ENCODE assay signal across 8 mouse cellular contexts in the genomic region with DNA sequence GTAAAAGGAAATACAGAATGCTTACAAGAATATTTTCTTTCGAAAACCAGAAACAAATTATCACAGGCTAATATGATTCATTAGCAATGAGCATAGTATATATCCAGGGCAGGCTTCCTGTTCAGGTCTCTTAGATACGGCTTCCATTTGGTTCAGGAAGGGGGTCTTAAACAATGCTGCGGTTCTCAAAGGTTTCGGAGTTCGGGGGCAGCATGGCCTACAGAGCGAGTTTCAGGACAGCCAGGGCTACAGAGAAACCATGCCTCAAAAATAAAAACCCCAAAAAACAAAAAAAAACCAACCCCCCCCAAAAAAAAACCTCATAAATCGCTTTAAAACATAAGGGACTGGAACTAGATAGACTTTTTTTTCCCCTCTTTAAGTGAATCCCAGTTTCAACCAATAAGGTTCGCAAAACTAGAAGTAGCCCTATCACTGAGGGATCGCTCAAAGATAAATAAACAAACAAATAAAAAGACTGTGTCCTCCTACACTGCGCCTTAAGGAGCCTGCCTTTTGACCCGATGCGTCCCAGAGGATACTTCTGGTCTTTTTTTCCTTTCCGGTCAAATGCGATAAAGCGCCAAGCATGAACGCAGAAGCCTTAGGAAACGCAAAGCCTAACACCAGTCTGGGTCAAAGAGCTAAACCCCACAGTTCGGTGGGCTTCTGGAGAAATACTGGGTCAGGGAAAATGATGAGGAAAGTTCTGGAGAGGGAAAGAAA. TPM values are rescaled to one million over a fixed set of nuclear protein-coding genes. Genes with fewer than 3 reads are reported as not detected.
DNase-seq lines count a peak whose midpoint lies in the region; ATAC-seq and TF ChIP-seq lines count a peak whose summit lies in the region.

No protein-coding gene starts in this region.

- TF ChIP-seq EP300 in CH12.LX (IDR thresholded peaks at IDR 0.05; ENCODE audit: low read length) = no peak
- no peak for TF ChIP-seq EP300 in stomach, postnatal 0 days (optimal IDR thresholded peaks at IDR 0.05)

- peaks cover 19% of the 10 kb centered on the region for H3K36me3 ChIP-seq in heart, embryonic 10.5 days
- H3K36me3 ChIP-seq in CH12.LX (replicated peaks in 1 of 2; ENCODE audit: control insufficient read depth in 1 of 2, insufficient read depth in 1 of 2, low read length in 1 of 2) = peaks cover 20 to 44% of the 10 kb centered on the region in 2 experiments
- H3K36me3 ChIP-seq in liver, embryonic 12.5 days = peaks cover 48% of the 10 kb centered on the region
- peaks cover 5% of the 10 kb centered on the region for H3K36me3 ChIP-seq in stomach, postnatal 0 days (ENCODE audit: control insufficient read depth, insufficient read depth, low read length)

- no peak for TF ChIP-seq RAD21 in CH12.LX (IDR thresholded peaks at IDR 0.05; ENCODE audit: low read depth, low read length)

- H3K9ac ChIP-seq in CH12.LX (ENCODE audit: insufficient read depth, low read depth) = peak overlapping the region; percentile 97
- H3K9ac ChIP-seq in liver, embryonic 12.5 days = peak overlapping the region; percentile 88
- H3K9ac ChIP-seq in stomach, postnatal 0 days (ENCODE audit: low read length) = peak overlapping the region; percentile 84

- H3K4me1 ChIP-seq in heart, embryonic 10.5 days = peaks cover 24% of the 10 kb centered on the region
- H3K4me1 ChIP-seq in CH12.LX (ENCODE audit: control insufficient read depth in 1 of 2, insufficient read depth in 2 of 2) = peaks cover 5 to 54% of the 10 kb centered on the region in 2 experiments
- peaks cover 53% of the 10 kb centered on the region for H3K4me1 ChIP-seq in liver, embryonic 12.5 days
- H3K4me1 ChIP-seq in stomach, postnatal 0 days (replicated peaks; ENCODE audit: control insufficient read depth, insufficient read depth) = 0 out of 2 replicates have a peak, but pooled peaks cover 4% of the 10 kb centered on the region

- in situ Hi-C loops in CH12.LX (cut with MboI; ENCODE audit: low pct_ligation_motif_present, low pct_unique_long_range_greater_than_20kb, low sequenced_read_pairs) = no loop called here

- intact Hi-C loops in left cerebral cortex, postnatal 10 days (cut with DNase I) = loop anchor here (2.0 kb wide), 1 partner anchor 158 kb away; a partner anchor contains a TSS

- peak; percentile 6; the same call in 1 of the 2 replicates for ATAC-seq in erythroid progenitor cell, adult 5-6 weeks (replicated peaks; ENCODE audit: low FRiP score, poor library complexity, severe bottlenecking)
- ATAC-seq in liver, embryonic 12.5 days = peak; percentile 9; the same call in 1 of the 2 replicates
- peak; percentile 5 for ATAC-seq in stomach, postnatal 0 days (ENCODE audit: low FRiP score, low TSS enrichment)

- DNase-seq in heart, embryonic 10.5 days (ENCODE audit: low spot score) = peak; percentile 76
- no peak for DNase-seq in heart, adult 8-10 months (ENCODE audit: low spot score)
- DNase-seq in CH12.LX (ENCODE audit: extremely low read depth) = peak; percentile 24
- no peak for DNase-seq in stomach, postnatal 0 days (ENCODE audit: low spot score)
- DNase-seq in right cerebral cortex, postnatal 36 days (ENCODE audit: low spot score in 2 of 2) = no peak
- no peak for DNase-seq in left cerebral cortex, postnatal 10 days (ENCODE audit: extremely low spot score in 1 of 2, low spot score in 2 of 2)

- peak overlapping the region; percentile 87 for H3K4me3 ChIP-seq in heart, embryonic 10.5 days
- H3K4me3 ChIP-seq in CH12.LX (replicated peaks in 1 of 3; ENCODE audit: low read depth in 2 of 3, low read length in 2 of 3, poor library complexity in 1 of 3) = peak overlapping the region; percentile 73 to 77 (median 74)
- peak overlapping the region; percentile 89 for H3K4me3 ChIP-seq in liver, embryonic 12.5 days
- H3K4me3 ChIP-seq in stomach, postnatal 0 days (ENCODE audit: low read depth, low read length) = peak overlapping the region; percentile 70

- peak overlapping the region; percentile 97 for H3K27ac ChIP-seq in heart, embryonic 10.5 days
- peak overlapping the region; percentile 93; the same call in 1 of the 2 replicates for H3K27ac ChIP-seq in CH12.LX (ENCODE audit: insufficient read depth, low read depth)
- peak overlapping the region; percentile 99 for H3K27ac ChIP-seq in liver, embryonic 12.5 days
- peak overlapping the region; percentile 98 for H3K27ac ChIP-seq in stomach, postnatal 0 days (replicated peaks)

- no peak for TF ChIP-seq CTCF in CH12.LX (conservative IDR thresholded peaks at IDR 0.05 in 1 of 2, IDR thresholded peaks at IDR 0.05 in 1 of 2; ENCODE audit: low read depth in 2 of 2, low read length in 2 of 2)
- TF ChIP-seq CTCF in stomach, postnatal 0 days (IDR thresholded peaks at IDR 0.05; ENCODE audit: low read depth) = no peak

- H3K27me3 ChIP-seq in heart, embryonic 10.5 days (ENCODE audit: insufficient read depth, poor library complexity, severe bottlenecking) = no peaks in the 10 kb centered on the region
- H3K27me3 ChIP-seq in CH12.LX (replicated peaks) = no peaks in the 10 kb centered on the region
- no peaks in the 10 kb centered on the region for H3K27me3 ChIP-seq in liver, embryonic 12.5 days (replicated peaks)
- H3K27me3 ChIP-seq in stomach, postnatal 0 days (ENCODE audit: control insufficient read depth, insufficient read depth, low read length) = no peaks in the 10 kb centered on the region

- whole genome bisulfite sequencing in heart, embryonic 10.5 days = 1% methylated on average over 18 of the region's 18 CpGs
- under 1% methylated on average over 18 of the region's 18 CpGs for WGBS in liver, embryonic 12.5 days (ENCODE audit: insufficient replicate concordance)
- WGBS in stomach, postnatal 0 days = under 1% methylated on average over 18 of the region's 18 CpGs

- H3K9me3 ChIP-seq in heart, embryonic 10.5 days = no peaks in the 10 kb centered on the region
- H3K9me3 ChIP-seq in CH12.LX (replicated peaks; ENCODE audit: low read length) = no peaks in the 10 kb centered on the region
- H3K9me3 ChIP-seq in liver, embryonic 12.5 days (replicated peaks) = no peaks in the 10 kb centered on the region
- H3K9me3 ChIP-seq in stomach, postnatal 0 days (ENCODE audit: control insufficient read depth, low read length) = no peaks in the 10 kb centered on the region

- H3K4me2 ChIP-seq in CH12.LX (ENCODE audit: insufficient read depth, low read depth, poor library complexity, severe bottlenecking) = peak overlapping the region; percentile 37; the same call in 1 of the 2 replicates
- H3K4me2 ChIP-seq in liver, embryonic 12.5 days = peak overlapping the region; percentile 91
- peak overlapping the region; percentile 69 for H3K4me2 ChIP-seq in stomach, postnatal 0 days (replicated peaks; ENCODE audit: low read depth)

- dilution Hi-C loops in CH12.LX (cut with MboI; ENCODE audit: extremely low pct_ligation_motif_present, extremely low pct_unique_long_range_greater_than_20kb, low sequenced_read_pairs) = no loop called here

- peaks cover 75% of the 10 kb centered on the region for H3K79me2 ChIP-seq in CH12.LX (replicated peaks; ENCODE audit: control insufficient read depth, extremely low read depth, insufficient read depth, poor library complexity, severe bottlenecking)

- no peak for TF ChIP-seq POLR2A in CH12.LX (IDR thresholded peaks at IDR 0.05; ENCODE audit: low read depth, low read length)

TF ChIP-seq in CH12.LX, 34 proteins besides CTCF, POLR2A, EP300 and RAD21:
- TF ChIP-seq ZNF384 (IDR thresholded peaks at IDR 0.05; ENCODE audit: low read depth, low read length) (no peak), CHD1 (IDR thresholded peaks at IDR 0.05; ENCODE audit: low read depth, low read length) (0 out of 2 replicates have a peak, but pooled peaks have one; percentile 31)
TF ChIP-seq in CH12.LX: peak in this region for 1.

RNA-seq across cellular contexts. Expression of a gene that starts 0.7 kb away (rescaled TPM):
- polyA plus RNA-seq in heart, embryonic 10.5 days (2016; fragmentation: Nextera tagmentation; extraction: Ambion mirVana) = 85.7 and 102 TPM in 2 replicates
- 10 to 100 TPM; 33.8 to 42.7 (median 39.4) TPM for total RNA-seq in heart, adult 8-10 months (2022)
- total RNA-seq in CH12.LX (2012; rRNA removed) = 55.8 and 68.5 TPM in 2 replicates
- total RNA-seq in CH12.LX (2014; rRNA removed) = 107 and 138 TPM in 2 replicates
- polyA plus RNA-seq in CH12.LX (2012; ENCODE audit: insufficient read length, low read depth) = 128 and 154 TPM in 2 replicates
- 112 and 156 TPM in 2 replicates for total RNA-seq in erythroid progenitor cell, adult 5-6 weeks (2015; ENCODE audit: low replicate concordance)
- total RNA-seq in erythroid progenitor cell, adult 5-6 weeks (2017; ENCODE audit: low replicate concordance) = 185 and 272 TPM in 2 replicates
- polyA plus RNA-seq in liver, embryonic 12.5 days (2016; fragmentation: Nextera tagmentation; extraction: Ambion mirVana) = 64.6 and 65.7 TPM in 2 replicates
- polyA plus RNA-seq in stomach, postnatal 0 days (2015; fragmentation: Nextera tagmentation; extraction: Ambion mirVana) = 59.5 and 67.8 TPM in 2 replicates
- 10 to 100 TPM; 75.6 to 80.5 TPM for total RNA-seq in left cerebral cortex, postnatal 10 days (2021)

RNA-seq across cellular contexts. Expression of a gene that starts 1.0 kb away (rescaled TPM):
- polyA plus RNA-seq in heart, embryonic 10.5 days (2016; fragmentation: Nextera tagmentation; extraction: Ambion mirVana) = 27.0 and 27.3 TPM in 2 replicates
- total RNA-seq in heart, adult 8-10 months (2022) = under 1 TPM; 0.11 to 0.53 (median 0.42) TPM
- 36.3 and 37.4 TPM in 2 replicates for total RNA-seq in CH12.LX (2012; rRNA removed)
- 30.4 and 39.0 TPM in 2 replicates for total RNA-seq in CH12.LX (2014; rRNA removed)
- 26.4 and 30.5 TPM in 2 replicates for polyA plus RNA-seq in CH12.LX (2012; ENCODE audit: insufficient read length, low read depth)
- 152 and 208 TPM in 2 replicates for total RNA-seq in erythroid progenitor cell, adult 5-6 weeks (2015; ENCODE audit: low replicate concordance)
- total RNA-seq in erythroid progenitor cell, adult 5-6 weeks (2017; ENCODE audit: low replicate concordance) = 122 and 174 TPM in 2 replicates
- 39.2 and 39.5 TPM in 2 replicates for polyA plus RNA-seq in liver, embryonic 12.5 days (2016; fragmentation: Nextera tagmentation; extraction: Ambion mirVana)
- polyA plus RNA-seq in stomach, postnatal 0 days (2015; fragmentation: Nextera tagmentation; extraction: Ambion mirVana) = 3.9 and 4.9 TPM in 2 replicates
- 1 to 10 TPM; 2.6 to 2.8 TPM for total RNA-seq in left cerebral cortex, postnatal 10 days (2021)

RNA-seq across cellular contexts. Expression of a gene that starts 27.6 kb away (rescaled TPM):
- polyA plus RNA-seq in heart, embryonic 10.5 days (2016; fragmentation: Nextera tagmentation; extraction: Ambion mirVana) = 74.5 and 77.0 TPM in 2 replicates
- 10 to 100 TPM; 18.3 to 22.5 (median 20.3) TPM for total RNA-seq in heart, adult 8-10 months (2022)
- total RNA-seq in CH12.LX (2012; rRNA removed) (15.2 and 17.0 TPM in 2 replicates), CH12.LX (2014; rRNA removed) (24.4 and 31.8 TPM in 2 replicates)
- polyA plus RNA-seq in CH12.LX (2012; ENCODE audit: insufficient read length, low read depth) = 60.7 and 77.2 TPM in 2 replicates
- 68.8 and 69.6 TPM in 2 replicates for total RNA-seq in erythroid progenitor cell, adult 5-6 weeks (2015; ENCODE audit: low replicate concordance)
- total RNA-seq in erythroid progenitor cell, adult 5-6 weeks (2017; ENCODE audit: low replicate concordance) = 120 and 155 TPM in 2 replicates
- 49.6 and 51.9 TPM in 2 replicates for polyA plus RNA-seq in liver, embryonic 12.5 days (2016; fragmentation: Nextera tagmentation; extraction: Ambion mirVana)
- 26.1 and 27.3 TPM in 2 replicates for polyA plus RNA-seq in stomach, postnatal 0 days (2015; fragmentation: Nextera tagmentation; extraction: Ambion mirVana)
- total RNA-seq in left cerebral cortex, postnatal 10 days (2021) = 10 to 100 TPM; 45.0 to 47.6 TPM

Comparison
In these comparisons a context has a peak if more than half of its experiments do, and no peak if none do; other contexts are left out.
1. DNase-seq: peak in heart, embryonic 10.5 days (single experiment) and CH12.LX (single experiment); none in heart, adult 8-10 months (single experiment), stomach, postnatal 0 days (single experiment), right cerebral cortex, postnatal 36 days (0 of 2) and left cerebral cortex, postnatal 10 days (0 of 2).
2. H3K4me2 ChIP-seq: peak in every context shown above with its lines; median percentile 91 in liver, embryonic 12.5 days; 69 in stomach, postnatal 0 days; 37 in CH12.LX.
3. RNA of a gene that starts 1.0 kb away (total RNA-seq): 122 to 208 TPM in erythroid progenitor cell, adult 5-6 weeks and 30.4 to 39.0 TPM in CH12.LX; 2.6 to 2.8 TPM in left cerebral cortex, postnatal 10 days and 0.11 to 0.53 TPM in heart, adult 8-10 months; every median in the first group is over 4 times any median in the second.
4. Peak in every context shown above with its lines, with median percentiles within 50 percentile points of each other: H3K27ac ChIP-seq, H3K4me3 ChIP-seq, H3K9ac ChIP-seq and ATAC-seq.